Mouse (Mus musculus): Measurements from ENCODE around the gene Lta. TPM values are rescaled to one million over a fixed set of nuclear protein-coding genes. Genes with fewer than 3 reads are reported as not detected.

Lta gene
- polyA plus RNA-seq, 1 experiment from 2014 or later = 0.09 TPM

DNA sequence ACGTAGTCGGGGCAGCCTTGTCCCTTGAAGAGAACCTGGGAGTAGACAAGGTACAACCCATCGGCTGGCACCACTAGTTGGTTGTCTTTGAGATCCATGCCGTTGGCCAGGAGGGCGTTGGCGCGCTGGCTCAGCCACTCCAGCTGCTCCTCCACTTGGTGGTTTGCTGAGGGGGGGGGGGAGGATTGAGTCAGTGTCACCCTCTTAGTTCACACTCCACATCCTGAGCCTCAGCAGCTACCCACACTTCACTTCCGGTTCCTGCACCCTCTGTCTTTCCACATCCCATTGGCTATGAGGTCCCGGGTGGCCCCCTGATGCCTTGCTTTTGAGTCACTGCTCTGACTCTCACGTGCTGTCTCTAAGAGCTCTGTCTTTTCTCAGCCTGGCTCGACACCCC is 4.8 kb downstream of the Lta start:
- Histone ChIP-seq H3K36me3 (no peaks in the 10 kb centered on the region), H3K27me3 (peaks cover 85% of the 10 kb centered on the region), H3K9ac (no peak overlapping the region), H3K9me3 (replicated peaks) (no peaks in the 10 kb centered on the region), H3K4me1 (replicated peaks) (peaks cover 18% of the 10 kb centered on the region), H3K4me3 (no peak overlapping the region), H3K27ac (no peak overlapping the region), H3K4me2 (0 out of 2 replicates have a peak overlapping the region, but pooled peaks have one; percentile 21)
- 68% methylated on average over 11 of the region's 11 CpGs for WGBS
- ATAC-seq (replicated peaks; ENCODE audit: insufficient number of reproducible peaks, insufficient read depth, low FRiP score, low read depth) = no peak

DNA sequence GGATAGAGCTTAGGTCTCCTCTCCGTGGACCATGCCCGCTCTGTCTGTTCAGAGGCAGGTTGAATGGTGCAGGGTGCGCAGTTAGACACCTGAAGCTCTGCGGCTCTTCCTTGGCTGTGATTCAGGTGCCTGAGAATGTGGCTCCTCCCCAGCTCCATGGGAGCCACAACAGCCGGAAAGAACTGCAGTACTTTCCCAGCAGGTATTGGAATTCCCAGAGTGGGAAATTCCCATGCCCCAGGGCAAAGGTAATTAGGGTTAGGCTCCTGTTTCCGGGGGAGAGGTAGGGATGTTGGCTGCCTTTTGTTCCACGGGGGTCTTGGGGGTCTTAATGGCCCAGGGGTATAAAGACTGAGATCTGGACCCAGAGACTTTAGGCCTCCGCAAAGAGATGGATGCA is 6.2 kb downstream of the Lta start:
- Histone ChIP-seq H3K4me2 (no peak overlapping the region), H3K9ac (no peak overlapping the region), H3K9me3 (replicated peaks) (no peaks in the 10 kb centered on the region), H3K4me3 (no peak overlapping the region), H3K4me1 (replicated peaks) (peaks cover 21% of the 10 kb centered on the region), H3K36me3 (no peaks in the 10 kb centered on the region), H3K27me3 (peaks cover 89% of the 10 kb centered on the region), H3K27ac (no peak overlapping the region)
- WGBS = 42% methylated on average over 8 of the region's 8 CpGs
- ATAC-seq (replicated peaks; ENCODE audit: insufficient number of reproducible peaks, insufficient read depth, low FRiP score, low read depth) = no peak

DNA sequence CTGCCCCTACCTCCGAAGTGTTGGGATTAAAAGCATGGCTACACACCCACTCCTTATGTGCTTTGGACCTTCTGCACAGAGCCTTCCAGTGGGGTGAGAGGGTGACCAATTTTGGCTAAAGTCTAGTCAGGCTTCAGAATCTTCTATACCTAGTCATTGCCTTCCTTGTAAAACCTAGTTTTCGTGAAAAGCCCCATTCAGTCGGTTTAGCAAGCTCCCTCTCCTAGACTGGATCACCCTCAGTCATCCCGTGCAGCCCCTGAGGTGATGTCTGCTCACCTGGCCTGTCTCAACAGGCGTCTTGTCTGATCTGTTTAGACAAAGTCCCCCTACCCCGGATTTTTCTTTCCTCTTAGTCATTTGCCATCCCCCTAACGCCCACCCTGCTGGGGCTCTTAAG is 7.1 kb downstream of the Lta start:
- Histone ChIP-seq H3K4me2 (no peak overlapping the region), H3K9ac (no peak overlapping the region), H3K4me3 (no peak overlapping the region), H3K9me3 (replicated peaks) (no peaks in the 10 kb centered on the region), H3K36me3 (no peaks in the 10 kb centered on the region), H3K27me3 (peaks cover 86% of the 10 kb centered on the region), H3K27ac (no peak overlapping the region), H3K4me1 (replicated peaks) (peaks cover 21% of the 10 kb centered on the region)
- no peak for ATAC-seq (replicated peaks; ENCODE audit: insufficient number of reproducible peaks, insufficient read depth, low FRiP score, low read depth)
- WGBS = 55% methylated on average over 7 of the region's 7 CpGs

GRCm38 (mm10) chr17:35197126-35197525 is 8.0 kb downstream of the Lta start:
- Histone ChIP-seq H3K4me3 (no peak overlapping the region), H3K4me2 (no peak overlapping the region), H3K27me3 (peaks cover 77% of the 10 kb centered on the region), H3K9ac (no peak overlapping the region), H3K27ac (no peak overlapping the region), H3K36me3 (no peaks in the 10 kb centered on the region), H3K4me1 (replicated peaks) (peaks cover 21% of the 10 kb centered on the region), H3K9me3 (replicated peaks) (no peaks in the 10 kb centered on the region)
- WGBS = 28% methylated on average over 6 of the region's 6 CpGs
- no peak for ATAC-seq (replicated peaks; ENCODE audit: insufficient number of reproducible peaks, insufficient read depth, low FRiP score, low read depth)

GRCm38 (mm10) chr17:35196321-35196641 is 8.9 kb downstream of the Lta start:
- no peak for ATAC-seq (replicated peaks; ENCODE audit: insufficient number of reproducible peaks, insufficient read depth, low FRiP score, low read depth)
- H3K4me2 ChIP-seq = peak overlapping the region; percentile 92
- peak overlapping the region; percentile 56 for H3K9ac ChIP-seq
- H3K4me1 ChIP-seq (replicated peaks) = peaks cover 18% of the 10 kb centered on the region
- H3K4me3 ChIP-seq = peak overlapping the region; percentile 57
- no peaks in the 10 kb centered on the region for H3K9me3 ChIP-seq (replicated peaks)
- H3K27me3 ChIP-seq = peaks cover 68% of the 10 kb centered on the region
- no peaks in the 10 kb centered on the region for H3K36me3 ChIP-seq
- H3K27ac ChIP-seq = no peak overlapping the region
- WGBS = 27% methylated on average over 9 of the region's 9 CpGs

- Histone ChIP-seq H3K9ac (peak overlapping the region; percentile 56), H3K9me3 (replicated peaks) (no peaks in the 10 kb centered on the region), H3K27ac (no peak overlapping the region), H3K4me3 (peak overlapping the region; percentile 57), H3K27me3 (peaks cover 64% of the 10 kb centered on the region), H3K36me3 (no peaks in the 10 kb centered on the region), H3K4me1 (replicated peaks) (peaks cover 18% of the 10 kb centered on the region), H3K4me2 (peak overlapping the region; percentile 92)
- 1% methylated on average over 66 of the region's 66 CpGs for WGBS
- ATAC-seq (replicated peaks; ENCODE audit: insufficient number of reproducible peaks, insufficient read depth, low FRiP score, low read depth) = peak; percentile 85
These were observed 9.4 kb downstream of the Lta start for GRCm38 (mm10) chr17:35195631-35196320.

GRCm38 (mm10) chr17:35194844-35195630 is 10.1 kb downstream of the Lta start:
- peaks cover 18% of the 10 kb centered on the region for H3K4me1 ChIP-seq (replicated peaks)
- H3K36me3 ChIP-seq = no peaks in the 10 kb centered on the region
- peak overlapping the region; percentile 57 for H3K4me3 ChIP-seq
- peaks cover 57% of the 10 kb centered on the region for H3K27me3 ChIP-seq
- H3K27ac ChIP-seq = no peak overlapping the region
- H3K9ac ChIP-seq = peak overlapping the region; percentile 56
- peak overlapping the region; percentile 92 for H3K4me2 ChIP-seq
- H3K9me3 ChIP-seq (replicated peaks) = no peaks in the 10 kb centered on the region
- 0 out of 2 replicates have a peak, but pooled peaks have one; percentile 20 for ATAC-seq (replicated peaks; ENCODE audit: insufficient number of reproducible peaks, insufficient read depth, low FRiP score, low read depth)
- WGBS = 29% methylated on average over 19 of the region's 19 CpGs

GRCm38 (mm10) chr17:35193881-35194843 is 11.0 kb downstream of the Lta start, which contains the start of gene Ltb:
Ltb (plus strand) TSS chr17:35194439.
- Histone ChIP-seq H3K4me3 (peak within 1 kb of the TSS; percentile 57; the same call in 1 of the 2 replicates), H3K27me3 (peaks cover 50% of the 10 kb centered on the region), H3K9me3 (replicated peaks) (no peaks in the 10 kb centered on the region), H3K9ac (no peak within 1 kb of the TSS), H3K27ac (no peak within 1 kb of the TSS), H3K36me3 (no peaks in the 10 kb centered on the region), H3K4me2 (peak within 1 kb of the TSS; percentile 92), H3K4me1 (replicated peaks) (peaks cover 18% of the 10 kb centered on the region)
- ATAC-seq (replicated peaks; ENCODE audit: insufficient number of reproducible peaks, insufficient read depth, low FRiP score, low read depth) = 0 out of 2 replicates have a peak, but pooled peaks have one; percentile 15
- WGBS = 43% methylated on average over 28 of the region's 28 CpGs

GRCm38 (mm10) chr17:35192924-35193323 is 12.2 kb downstream of the Lta start:
- H3K27me3 ChIP-seq = peaks cover 40% of the 10 kb centered on the region
- 71% methylated on average over 5 of the region's 5 CpGs for WGBS
- peaks cover 18% of the 10 kb centered on the region for H3K4me1 ChIP-seq (replicated peaks)
- H3K27ac ChIP-seq = no peak overlapping the region
- no peaks in the 10 kb centered on the region for H3K9me3 ChIP-seq (replicated peaks)
- H3K9ac ChIP-seq = no peak overlapping the region
- H3K4me2 ChIP-seq = no peak overlapping the region
- H3K36me3 ChIP-seq = no peaks in the 10 kb centered on the region
- H3K4me3 ChIP-seq = no peak overlapping the region
- no peak for ATAC-seq (replicated peaks; ENCODE audit: insufficient number of reproducible peaks, insufficient read depth, low FRiP score, low read depth)

DNA sequence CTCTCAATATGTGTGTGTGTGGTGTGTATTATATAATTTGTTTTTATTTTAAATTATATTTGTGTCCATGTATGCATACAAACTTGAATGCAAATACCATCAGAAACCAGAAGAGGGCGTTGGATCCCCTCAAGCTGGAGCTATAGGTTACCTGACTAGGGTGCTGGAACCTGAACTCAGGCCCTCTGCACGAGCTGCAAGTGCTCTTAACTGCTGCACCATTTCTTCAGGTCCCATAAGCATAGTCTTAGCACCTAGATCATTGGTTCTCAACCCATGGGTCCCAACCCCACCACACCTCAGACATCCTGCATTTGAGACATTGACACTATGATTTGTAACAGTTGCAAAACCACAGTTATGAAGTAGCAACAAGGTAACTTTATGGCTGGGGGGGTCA is 13.4 kb downstream of the Lta start:
- Histone ChIP-seq H3K4me3 (no peak overlapping the region), H3K36me3 (no peaks in the 10 kb centered on the region), H3K4me1 (replicated peaks) (peaks cover 18% of the 10 kb centered on the region), H3K9ac (no peak overlapping the region), H3K27ac (no peak overlapping the region), H3K4me2 (no peak overlapping the region), H3K9me3 (replicated peaks) (no peaks in the 10 kb centered on the region), H3K27me3 (peaks cover 33% of the 10 kb centered on the region)
- no peak for ATAC-seq (replicated peaks; ENCODE audit: insufficient number of reproducible peaks, insufficient read depth, low FRiP score, low read depth)
- 64% methylated on average over 2 of the region's 2 CpGs for WGBS

- H3K9me3 ChIP-seq (replicated peaks) = no peaks in the 10 kb centered on the region
- no peak overlapping the region for H3K9ac ChIP-seq
- peaks cover 17% of the 10 kb centered on the region for H3K27me3 ChIP-seq
- peak overlapping the region; percentile 37; the same call in 1 of the 2 replicates for H3K27ac ChIP-seq
- H3K4me1 ChIP-seq (replicated peaks) = peaks cover 8% of the 10 kb centered on the region
- H3K4me2 ChIP-seq = no peak overlapping the region
- no peak overlapping the region for H3K4me3 ChIP-seq
- H3K36me3 ChIP-seq = no peaks in the 10 kb centered on the region
- ATAC-seq (replicated peaks; ENCODE audit: insufficient number of reproducible peaks, insufficient read depth, low FRiP score, low read depth) = no peak
- WGBS = 48% methylated on average over 4 of the region's 4 CpGs
These were observed 15.1 kb downstream of the Lta start for GRCm38 (mm10) chr17:35190096-35190495.

Data from heart, embryonic 15.5 days (tissue).